Mouse (Mus musculus): ENCODE measurements around the gene Plxdc2. TPM values are rescaled to one million over a fixed set of nuclear protein-coding genes. Genes with fewer than 3 reads are reported as not detected.

Plxdc2 gene
- 3.8 TPM for polyA plus RNA-seq (2017; shearing (Covaris generic))

DNA sequence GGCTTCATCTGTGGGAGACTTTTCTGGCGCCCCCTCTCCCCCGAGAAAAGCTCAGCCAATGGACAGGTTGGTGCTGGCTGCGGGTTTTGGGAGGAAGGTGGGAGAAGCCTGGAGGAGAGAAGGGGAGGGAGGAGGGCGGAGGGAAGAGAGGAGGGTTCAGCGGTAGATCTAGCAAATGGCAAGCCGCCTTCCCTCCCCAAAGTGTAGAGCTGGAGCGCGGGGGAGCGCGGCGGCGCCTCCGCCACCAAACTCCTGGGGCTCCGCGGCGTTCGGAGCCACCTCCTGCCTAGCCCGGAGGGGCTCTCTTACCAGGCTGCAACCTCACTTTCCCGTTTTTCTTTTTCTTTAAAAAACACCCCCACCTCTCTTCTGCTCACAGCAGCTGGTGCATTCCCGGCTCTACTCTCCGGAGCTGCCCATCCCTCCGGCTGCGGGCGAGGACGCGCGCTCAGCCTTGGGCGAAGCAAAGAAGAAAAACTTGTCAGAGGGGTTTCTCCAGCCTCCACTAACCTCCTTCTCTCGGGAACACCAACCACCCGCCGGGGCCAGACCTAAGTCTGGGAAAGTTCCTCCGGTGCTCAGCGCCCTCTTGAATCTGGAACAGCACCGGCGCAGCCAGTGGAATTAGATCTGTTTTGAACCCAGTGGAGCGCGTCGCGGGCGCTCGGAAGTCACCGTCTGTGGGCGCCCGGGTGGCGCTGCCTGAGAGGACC is at the start of gene Plxdc2:
Gene Plxdc2, plus strand, starts transcription at position 199 of the 713 bp plus-strand sequence.

All from CD4-positive, CD25-positive, alpha-beta regulatory T cell (primary cell).